In the genomic region with DNA sequence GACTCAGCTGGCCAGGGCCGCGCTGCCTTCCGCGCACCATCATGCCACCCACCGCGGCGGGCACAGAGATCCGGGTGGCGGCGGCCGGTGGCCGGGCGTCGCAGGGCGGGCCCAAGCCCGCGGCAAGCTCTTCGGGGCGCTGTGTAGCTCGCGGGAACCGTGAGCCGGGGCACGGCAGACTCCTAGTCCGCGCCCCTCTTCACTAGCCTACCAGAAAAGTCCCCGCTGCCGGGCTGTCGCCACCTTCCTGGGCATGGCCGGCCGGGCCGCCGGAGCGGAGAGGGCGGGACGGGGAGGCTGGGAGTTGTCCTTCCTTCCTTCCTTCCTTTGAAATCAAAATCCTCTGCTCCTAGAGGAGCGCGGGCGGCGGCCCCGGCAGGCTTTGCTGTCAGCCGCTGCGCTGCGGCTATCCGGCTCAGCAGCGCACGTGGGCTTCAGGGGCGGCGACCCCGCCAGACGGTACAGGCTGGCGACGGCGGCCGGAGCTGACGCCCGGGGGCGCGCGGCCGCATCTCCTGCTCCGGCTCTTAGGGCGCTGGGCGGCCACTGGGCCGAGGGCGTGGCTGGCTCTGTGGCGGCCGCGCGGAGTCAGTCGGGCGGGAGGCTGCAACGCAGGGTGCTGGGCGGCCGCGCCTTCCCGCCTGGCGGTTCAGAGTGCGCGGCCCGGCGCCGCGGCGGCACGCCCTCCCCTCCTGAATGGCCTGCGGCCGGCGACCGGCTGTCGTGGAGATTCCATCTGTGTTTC, we compare ENCODE assay signal across 8 mouse cellular contexts. TPM values are rescaled to one million over a fixed set of nuclear protein-coding genes. Genes with fewer than 3 reads are reported as not detected.
A peak's percentile ranks its signal among the peaks of the same experiment; 100 is the strongest.
DNase-seq lines count a peak whose midpoint lies in the region; ATAC-seq lines count a peak whose summit lies in the region.

No protein-coding gene starts in this region.

- no peaks in the 10 kb centered on the region for H3K9me3 ChIP-seq in hindbrain, embryonic 13.5 days

- peak overlapping the region; percentile 89 for H3K4me2 ChIP-seq in hindbrain, embryonic 13.5 days

- DNase-seq in MEL-GATA-1-ER (ENCODE audit: extremely low read depth, low read depth), result peak; percentile 13
- peak; percentile 78 for DNase-seq in c-Kit-negative CD71-positive TER-119-positive erythroid progenitor cells, embryonic 14.5 days (ENCODE audit: low read depth, low spot score)
- peak; percentile 28 to 48 for DNase-seq in frontal cortex, postnatal 36 days (ENCODE audit: low spot score in 2 of 2)
- peak; percentile 38 to 50 for DNase-seq in left cerebral cortex, postnatal 14 days (ENCODE audit: low spot score in 2 of 2)
- DNase-seq in right cerebral cortex, adult 2 months (ENCODE audit: low spot score in 2 of 2), result peak; percentile 47 to 52
- peak; percentile 80 for DNase-seq in urinary bladder, postnatal 14 days (ENCODE audit: low spot score)

- H3K4me1 ChIP-seq in hindbrain, embryonic 13.5 days (replicated peaks), result peaks cover 55% of the 10 kb centered on the region

- H3K4me3 ChIP-seq in hindbrain, embryonic 13.5 days, result peak overlapping the region; percentile 83

- H3K36me3 ChIP-seq in hindbrain, embryonic 13.5 days, result peaks cover 5% of the 10 kb centered on the region

- WGBS in hindbrain, embryonic 13.5 days, result under 1% methylated on average over 81 of the region's 91 CpGs

- ATAC-seq in hindbrain, embryonic 13.5 days (ENCODE audit: low FRiP score), result peak; percentile 75
- ATAC-seq in megakaryocyte progenitor cell, adult 5-6 weeks (replicated peaks; ENCODE audit: poor library complexity), result peak; percentile 26

- H3K27me3 ChIP-seq in hindbrain, embryonic 13.5 days, result no peaks in the 10 kb centered on the region

- peak overlapping the region; percentile 91 for H3K9ac ChIP-seq in hindbrain, embryonic 13.5 days

- intact Hi-C loops in left cerebral cortex, postnatal 14 days (cut with DNase I), result loop anchor here (5.0 to 10.0 kb wide), 2 partner anchors 71 to 319 kb away; no protein-coding TSS in a partner anchor

- peak overlapping the region; percentile 94 for H3K27ac ChIP-seq in hindbrain, embryonic 13.5 days

RNA-seq across cellular contexts. Expression of a gene that starts 0.7 kb away (rescaled TPM):
- 7.5 and 7.6 TPM in 2 replicates for polyA plus RNA-seq in hindbrain, embryonic 13.5 days (2015; fragmentation: Nextera tagmentation; extraction: Ambion mirVana)
- 10 to 100 TPM; 18.5 to 20.7 TPM for total RNA-seq in left cerebral cortex, postnatal 14 days (2021)
- 8.3 and 9.3 TPM in 2 replicates for total RNA-seq in megakaryocyte progenitor cell, adult 5-6 weeks (2015)
- 4.9 and 5.0 TPM in 2 replicates for total RNA-seq in megakaryocyte progenitor cell, adult 5-6 weeks (2017)

RNA-seq across cellular contexts. Expression of a gene that starts 0.8 kb away (rescaled TPM):
- polyA plus RNA-seq in hindbrain, embryonic 13.5 days (2015; fragmentation: Nextera tagmentation; extraction: Ambion mirVana), result 73.6 and 74.5 TPM in 2 replicates
- 10 to 100 TPM; 44.6 to 54.9 TPM for total RNA-seq in left cerebral cortex, postnatal 14 days (2021)
- total RNA-seq in megakaryocyte progenitor cell, adult 5-6 weeks (2015), result 32.4 and 37.6 TPM in 2 replicates
- total RNA-seq in megakaryocyte progenitor cell, adult 5-6 weeks (2017), result 61.0 and 61.2 TPM in 2 replicates

Comparison
In these comparisons a context has a peak if more than half of its experiments do, and no peak if none do; other contexts are left out.
1. Peak in every context shown above with its lines: DNase-seq, ATAC-seq, H3K4me3 ChIP-seq and H3K27ac ChIP-seq.
2. DNase-seq: peak in every context shown above with its lines; median percentile 80 in urinary bladder, postnatal 14 days; 78 in c-Kit-negative CD71-positive TER-119-positive erythroid progenitor cells, embryonic 14.5 days; 50 in right cerebral cortex, adult 2 months; 44 in left cerebral cortex, postnatal 14 days; 38 in frontal cortex, postnatal 36 days; 13 in MEL-GATA-1-ER.